Mouse (Mus musculus) heart, postnatal 0 days (tissue): ENCODE measurements around the gene Prtg.

ENCODE experiments used
- CTCF ChIP-seq: IDR thresholded peaks from 2 replicates; pipeline ENCODE4 v1.5.1; 2016; ENCODE audit warnings: antibody characterized with exemption, control low read depth, low read depth
- EP300 ChIP-seq: IDR thresholded peaks from 2 replicates; pipeline ENCODE4 v1.6.1; 2016; ENCODE audit warnings: antibody characterized with exemption, low read depth

DNA sequence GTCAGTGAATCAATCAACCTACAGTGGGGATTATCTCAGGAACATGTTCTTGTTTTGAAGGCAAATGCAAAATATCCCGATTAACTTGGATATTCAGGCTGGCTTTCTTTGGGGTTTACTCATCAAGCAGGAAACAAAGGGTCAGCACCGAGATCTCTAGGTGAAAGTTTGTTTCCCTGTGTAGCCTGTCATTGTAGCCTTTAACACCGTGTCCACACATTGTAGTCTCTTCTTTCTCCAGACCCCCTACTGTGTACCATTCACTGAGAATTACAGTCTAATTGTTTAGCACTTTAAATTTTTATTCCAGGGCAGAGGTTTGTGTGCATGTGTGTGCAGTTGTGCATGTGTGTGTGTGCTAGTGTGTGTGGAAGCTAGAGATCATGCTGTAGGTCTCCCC is 19.3 kb downstream of the Prtg start:
- TF ChIP-seq CTCF (no peak), EP300 (no peak)
